Mouse (Mus musculus) heart, embryonic 16.5 days (tissue): ENCODE data around the gene Kcne2. TPM values are rescaled to one million over a fixed set of nuclear protein-coding genes. Genes with fewer than 3 reads are reported as not detected.

Source experiments
- ATAC-seq: fragments of 200-750 bp; cut with Nextera tagmentation; replicated peaks from 2 replicates; pipeline ENCODE4 v1.8.0; 2017; ENCODE audit warnings: moderate number of reproducible peaks; ENCODE audit not compliant: insufficient read depth, low FRiP score; ENCODE audit errors: extremely low read depth
- H3K27ac ChIP-seq: fragments of 300-500 bp; sonication (generic); 2 replicates; pipeline ENCODE4 v1.5.1; 2014; ENCODE audit warnings: mild to moderate bottlenecking, low read length, control low read depth, moderate library complexity
- H3K27me3 ChIP-seq: fragments of 300-500 bp; sonication (generic); 2 replicates; pipeline ENCODE4 v1.6.1; 2014; ENCODE audit warnings: low read length, mixed read lengths; ENCODE audit not compliant: control insufficient read depth, insufficient read depth
- H3K36me3 ChIP-seq: fragments of 300-500 bp; sonication (generic); 2 replicates; pipeline ENCODE4 v1.6.1; 2014; ENCODE audit not compliant: control insufficient read depth, insufficient read depth
- H3K4me1 ChIP-seq: fragments of 300-500 bp; sonication (generic); 2 replicates; pipeline ENCODE4 v1.6.1; 2014; ENCODE audit warnings: low read length, mixed read lengths; ENCODE audit not compliant: control insufficient read depth, insufficient read depth
- H3K4me2 ChIP-seq: fragments of 300-500 bp; sonication (generic); 2 replicates; pipeline ENCODE4 v1.6.1; 2014; ENCODE audit warnings: low read depth, mild to moderate bottlenecking, control low read depth, low read length
- H3K4me3 ChIP-seq: fragments of 300-500 bp; sonication (generic); 2 replicates; pipeline ENCODE4 v1.5.1; 2014; ENCODE audit warnings: mild to moderate bottlenecking, control low read depth, low read length
- H3K9ac ChIP-seq: fragments of 300-500 bp; sonication (generic); 2 replicates; pipeline ENCODE4 v1.6.1; 2014; ENCODE audit warnings: low read length, control low read depth
- H3K9me3 ChIP-seq: fragments of 300-500 bp; sonication (generic); replicated peaks from 2 replicates; pipeline ENCODE4 v1.6.1; 2016; ENCODE audit warnings: low read length; ENCODE audit not compliant: control insufficient read depth
- WGBS: fragments of 180-500 bp; shearing (Covaris S2); extraction: QIAGEN DNeasy Blood & Tissue Kit; methylation state at CpG from one replicate; pipeline ENCODE4 v1.1.7; 2014; 5-methylcytosine and 5-hydroxymethylcytosine counted together
- polyA plus RNA-seq: library from polyadenylated mRNA; unstranded; fragments of >200 nt; fragmentation: Nextera tagmentation; extraction: Ambion mirVana; gene quantifications from 2 replicates; pipeline ENCODE4 v1.2.1, GENCODE M21; 2015

Kcne2 gene
- polyA plus RNA-seq, 1 experiment from 2014 or later, result 1.3 TPM

GRCm38 (mm10) chr16:92319353-92320109 is 27.3 kb downstream of the Kcne2 start:
- Histone ChIP-seq H3K36me3 (no peaks in the 10 kb centered on the region), H3K27ac (no peak overlapping the region), H3K27me3 (no peaks in the 10 kb centered on the region), H3K4me3 (no peak overlapping the region), H3K4me2 (no peak overlapping the region), H3K4me1 (0 out of 2 replicates have a peak, but pooled peaks cover under 1% of the 10 kb centered on the region), H3K9ac (no peak overlapping the region), H3K9me3 (0 out of 2 replicates have a peak, but pooled peaks cover 3% of the 10 kb centered on the region)
- whole genome bisulfite sequencing, result 62% methylated on average over 20 of the region's 20 CpGs
- no peak for ATAC-seq

GRCm38 (mm10) chr16:92320361-92320760 is 28.2 kb downstream of the Kcne2 start:
- Histone ChIP-seq H3K27me3 (no peaks in the 10 kb centered on the region), H3K27ac (no peak overlapping the region), H3K9me3 (0 out of 2 replicates have a peak, but pooled peaks cover 3% of the 10 kb centered on the region), H3K4me1 (no peaks in the 10 kb centered on the region), H3K36me3 (no peaks in the 10 kb centered on the region), H3K9ac (no peak overlapping the region), H3K4me2 (no peak overlapping the region), H3K4me3 (no peak overlapping the region)
- no peak for ATAC-seq
- WGBS, result 72% methylated on average over 3 of the region's 3 CpGs

DNA sequence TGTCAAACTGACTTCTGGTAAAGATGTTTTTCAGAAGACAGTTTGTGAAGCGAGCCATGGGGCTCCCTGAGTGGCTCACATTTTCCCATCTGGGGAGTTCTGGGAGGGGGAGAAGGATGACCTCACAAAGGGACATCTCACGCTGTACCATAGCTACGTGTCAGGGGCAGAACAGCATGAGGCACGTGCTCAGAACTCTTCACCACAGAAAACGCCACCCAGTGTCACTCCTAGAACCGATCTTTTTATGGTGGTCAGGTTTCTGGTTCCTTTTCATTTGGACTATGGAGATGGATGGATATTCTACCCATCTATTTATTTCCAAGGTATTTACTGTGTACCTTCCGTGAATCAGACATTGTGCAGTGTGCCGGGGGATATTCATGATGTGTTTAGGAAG is 29.2 kb downstream of the Kcne2 start, which contains the start of gene Fam243:
Gene Fam243 (minus strand): TSS at position 101 of the 400 bp plus-strand sequence.
- no peak for ATAC-seq
- Histone ChIP-seq H3K9ac (no peak within 1 kb of the TSS), H3K4me3 (no peak within 1 kb of the TSS), H3K36me3 (no peaks in the 10 kb centered on the region), H3K9me3 (0 out of 2 replicates have a peak, but pooled peaks cover 3% of the 10 kb centered on the region), H3K27ac (no peak within 1 kb of the TSS), H3K4me1 (no peaks in the 10 kb centered on the region), H3K27me3 (no peaks in the 10 kb centered on the region), H3K4me2 (no peak within 1 kb of the TSS)
- WGBS, result 88% methylated on average over 8 of the region's 8 CpGs

DNA sequence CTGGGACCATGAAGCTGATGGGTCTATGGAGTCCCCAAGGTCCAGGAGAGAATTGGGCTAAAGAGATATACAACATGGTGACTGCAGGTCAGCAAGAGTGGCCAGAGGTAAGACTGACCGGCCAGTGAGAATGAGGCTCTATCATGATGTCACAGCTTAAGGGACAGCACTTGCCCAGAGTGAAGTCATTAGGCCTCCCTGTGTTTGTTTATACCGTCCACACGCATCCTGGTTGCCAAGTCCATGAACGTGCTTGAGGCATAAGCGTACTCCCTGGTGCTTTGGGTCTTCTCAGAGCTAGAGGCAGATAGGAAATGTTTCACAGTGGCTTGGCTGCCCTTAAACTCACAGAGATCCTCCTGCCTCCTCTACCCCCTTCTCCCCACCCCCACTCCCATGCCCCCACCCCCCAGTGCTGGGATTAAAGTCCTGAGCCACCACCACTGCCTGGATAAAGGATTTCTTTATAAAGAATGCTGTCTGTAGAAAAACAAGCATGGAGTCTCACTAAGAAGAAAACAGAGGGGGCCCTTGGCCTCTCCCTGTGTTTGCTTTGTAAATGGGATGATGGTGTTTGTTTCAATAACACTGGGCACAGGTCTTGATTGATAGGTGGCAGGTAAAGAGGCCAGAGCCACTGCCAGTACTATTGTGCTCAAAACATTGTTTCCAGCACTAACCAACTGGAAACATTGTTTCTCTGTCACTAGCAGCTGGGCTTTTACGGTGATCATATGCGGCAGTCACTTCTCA is 32.3 kb downstream of the Kcne2 start:
- H3K27me3 ChIP-seq, result no peaks in the 10 kb centered on the region
- H3K36me3 ChIP-seq, result no peaks in the 10 kb centered on the region
- H3K9ac ChIP-seq, result no peak overlapping the region
- H3K4me1 ChIP-seq, result no peaks in the 10 kb centered on the region
- H3K27ac ChIP-seq, result no peak overlapping the region
- WGBS, result 59% methylated on average over 7 of the region's 7 CpGs
- no peak for ATAC-seq
- H3K9me3 ChIP-seq, result no peaks in the 10 kb centered on the region
- H3K4me2 ChIP-seq, result no peak overlapping the region
- H3K4me3 ChIP-seq, result no peak overlapping the region

- Histone ChIP-seq H3K9ac (no peak overlapping the region), H3K27ac (no peak overlapping the region), H3K36me3 (no peaks in the 10 kb centered on the region), H3K4me1 (no peaks in the 10 kb centered on the region), H3K27me3 (no peaks in the 10 kb centered on the region), H3K4me2 (no peak overlapping the region), H3K4me3 (no peak overlapping the region), H3K9me3 (no peaks in the 10 kb centered on the region)
- ATAC-seq, result no peak
- 40% methylated on average over 1 of the region's 1 CpGs for WGBS
Measured at GRCm38 (mm10) chr16:92325062-92325406, 32.8 kb downstream of the Kcne2 start.

GRCm38 (mm10) chr16:92327911-92328310 is 35.7 kb downstream of the Kcne2 start:
- no peak overlapping the region for H3K4me3 ChIP-seq
- H3K9me3 ChIP-seq, result no peaks in the 10 kb centered on the region
- no peak overlapping the region for H3K27ac ChIP-seq
- no peak overlapping the region for H3K4me2 ChIP-seq
- WGBS, result 81% methylated on average over 10 of the region's 10 CpGs
- no peaks in the 10 kb centered on the region for H3K36me3 ChIP-seq
- H3K9ac ChIP-seq, result no peak overlapping the region
- H3K27me3 ChIP-seq, result no peaks in the 10 kb centered on the region
- ATAC-seq, result no peak
- H3K4me1 ChIP-seq, result peaks cover 5% of the 10 kb centered on the region

- no peaks in the 10 kb centered on the region for H3K36me3 ChIP-seq
- H3K27ac ChIP-seq, result peak overlapping the region; percentile 49; the same call in 1 of the 2 replicates
- no peaks in the 10 kb centered on the region for H3K9me3 ChIP-seq
- ATAC-seq, result no peak
- WGBS, result 46% methylated on average over 5 of the region's 5 CpGs
- no peaks in the 10 kb centered on the region for H3K27me3 ChIP-seq
- peaks cover 6% of the 10 kb centered on the region for H3K4me1 ChIP-seq
- H3K4me3 ChIP-seq, result no peak overlapping the region
- no peak overlapping the region for H3K4me2 ChIP-seq
- H3K9ac ChIP-seq, result no peak overlapping the region
Measured at GRCm38 (mm10) chr16:92330966-92331365, 38.8 kb downstream of the Kcne2 start.

GRCm38 (mm10) chr16:92334600-92334999 is 42.4 kb downstream of the Kcne2 start:
- no peaks in the 10 kb centered on the region for H3K9me3 ChIP-seq
- no peaks in the 10 kb centered on the region for H3K27me3 ChIP-seq
- no peak overlapping the region for H3K4me3 ChIP-seq
- H3K27ac ChIP-seq, result no peak overlapping the region
- no peaks in the 10 kb centered on the region for H3K36me3 ChIP-seq
- no peak overlapping the region for H3K4me2 ChIP-seq
- 58% methylated on average over 9 of the region's 9 CpGs for WGBS
- no peak overlapping the region for H3K9ac ChIP-seq
- H3K4me1 ChIP-seq, result peaks cover 6% of the 10 kb centered on the region
- ATAC-seq, result no peak

DNA sequence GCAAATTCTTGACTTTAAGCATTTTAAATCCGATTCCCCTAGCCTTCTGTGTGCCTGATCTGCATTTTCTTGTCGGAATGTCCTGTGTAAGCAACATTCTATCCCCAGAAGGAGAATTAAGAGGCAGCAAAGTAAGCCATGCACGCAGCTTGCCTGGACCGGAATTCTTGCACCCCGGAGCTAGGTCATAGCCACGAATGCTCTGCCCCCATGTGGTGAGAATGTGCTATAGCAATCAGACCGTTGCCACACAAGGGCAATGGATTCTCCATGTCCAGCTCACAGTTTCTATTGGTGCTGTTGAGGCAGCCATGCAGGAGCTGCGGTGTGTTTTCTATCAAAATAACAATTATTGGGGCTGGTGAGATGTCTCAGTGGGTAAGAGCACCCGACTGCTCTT is 44.1 kb downstream of the Kcne2 start:
- Histone ChIP-seq H3K9ac (no peak overlapping the region), H3K27me3 (no peaks in the 10 kb centered on the region), H3K4me3 (no peak overlapping the region), H3K36me3 (no peaks in the 10 kb centered on the region), H3K4me2 (no peak overlapping the region), H3K9me3 (no peaks in the 10 kb centered on the region), H3K4me1 (peaks cover 17% of the 10 kb centered on the region), H3K27ac (no peak overlapping the region)
- ATAC-seq, result no peak
- WGBS, result 7% methylated on average over 9 of the region's 9 CpGs
